Mouse (Mus musculus): ENCODE measurements at regions not wholly inside any gene's neighbourhood (a gene's known extent, or its start where the extent isn't known, plus 50 kb on each side); places are given as distances from the start of the nearest gene placed in this dataset.
A peak's percentile ranks its signal among the peaks of the same experiment; 100 is the strongest.

- Histone ChIP-seq H3K27me3 (ENCODE audit: insufficient read depth, low read length) (no peaks in the 10 kb centered on the region), H3K4me1 (ENCODE audit: insufficient read depth, low read length) (peaks cover 4% of the 10 kb centered on the region; the same call in 1 of the 2 replicates), H3K9me3 (ENCODE audit: low read length) (no peaks in the 10 kb centered on the region), H3K4me3 (ENCODE audit: low read depth, low read length) (no peak overlapping the region), H3K36me3 (ENCODE audit: insufficient read depth, low read length) (no peaks in the 10 kb centered on the region), H3K27ac (ENCODE audit: low read depth, low read length) (peak overlapping the region; percentile 26; the same call in 1 of the 2 replicates), H3K4me2 (ENCODE audit: low read depth, low read length, poor library complexity, severe bottlenecking) (peak overlapping the region; percentile 21; the same call in 1 of the 2 replicates), H3K9ac (replicated peaks; ENCODE audit: low read length, poor library complexity, severe bottlenecking) (0 out of 2 replicates have a peak overlapping the region, but pooled peaks have one; percentile 24)
- no peak for ATAC-seq (ENCODE audit: low FRiP score)
- DNase-seq (ENCODE audit: low spot score), result peak; percentile 60
- WGBS, result 24% methylated on average over 22 of the region's 22 CpGs
- TF ChIP-seq CTCF (IDR thresholded peaks at IDR 0.05), result peak; percentile 20
Measured at GRCm38 (mm10) chr5:112098469-112099085, 153.7 kb downstream of the Cryba4 start.

- no peak for ATAC-seq (ENCODE audit: low FRiP score)
- H3K27ac ChIP-seq (ENCODE audit: low read depth, low read length), result no peak overlapping the region
Measured at GRCm38 (mm10) chr5:112101739-112102590, 150.4 kb downstream of the Cryba4 start.

GRCm38 (mm10) chr5:112110306-112110969 lies 141.9 kb downstream of the Cryba4 start:
- H3K9ac ChIP-seq (replicated peaks; ENCODE audit: low read length, poor library complexity, severe bottlenecking), result no peak overlapping the region
- no peaks in the 10 kb centered on the region for H3K4me1 ChIP-seq (ENCODE audit: insufficient read depth, low read length)
- H3K4me3 ChIP-seq (ENCODE audit: low read depth, low read length), result no peak overlapping the region
- H3K27ac ChIP-seq (ENCODE audit: low read depth, low read length), result no peak overlapping the region
- H3K27me3 ChIP-seq (ENCODE audit: insufficient read depth, low read length), result no peaks in the 10 kb centered on the region
- no peaks in the 10 kb centered on the region for H3K36me3 ChIP-seq (ENCODE audit: insufficient read depth, low read length)
- H3K4me2 ChIP-seq (ENCODE audit: low read depth, low read length, poor library complexity, severe bottlenecking), result no peak overlapping the region
- peak; percentile 25; the same call in 1 of the 2 replicates for TF ChIP-seq CTCF (IDR thresholded peaks at IDR 0.05)
- WGBS, result 38% methylated on average over 22 of the region's 22 CpGs
- H3K9me3 ChIP-seq (ENCODE audit: low read length), result no peaks in the 10 kb centered on the region
- no peak for ATAC-seq (ENCODE audit: low FRiP score)
- no peak for DNase-seq (ENCODE audit: low spot score)

More at GRCm38 (mm10) chr5:112101739-112102590, 150.4 kb downstream of the Cryba4 start:
- DNase-seq (ENCODE audit: low spot score), result no peak
- H3K27me3 ChIP-seq (ENCODE audit: insufficient read depth, low read length), result no peaks in the 10 kb centered on the region
- H3K4me2 ChIP-seq (ENCODE audit: low read depth, low read length, poor library complexity, severe bottlenecking), result no peak overlapping the region
- peaks cover 4% of the 10 kb centered on the region; the same call in 1 of the 2 replicates for H3K4me1 ChIP-seq (ENCODE audit: insufficient read depth, low read length)
- no peak for TF ChIP-seq CTCF (IDR thresholded peaks at IDR 0.05)
- H3K9ac ChIP-seq (replicated peaks; ENCODE audit: low read length, poor library complexity, severe bottlenecking), result no peak overlapping the region
- no peaks in the 10 kb centered on the region for H3K9me3 ChIP-seq (ENCODE audit: low read length)
- no peaks in the 10 kb centered on the region for H3K36me3 ChIP-seq (ENCODE audit: insufficient read depth, low read length)
- 65% methylated on average over 17 of the region's 17 CpGs for WGBS
- no peak overlapping the region for H3K4me3 ChIP-seq (ENCODE audit: low read depth, low read length)

- 65% methylated on average over 6 of the region's 6 CpGs for WGBS
- Histone ChIP-seq H3K9me3 (ENCODE audit: low read length) (no peaks in the 10 kb centered on the region), H3K27me3 (ENCODE audit: insufficient read depth, low read length) (no peaks in the 10 kb centered on the region), H3K4me3 (ENCODE audit: low read depth, low read length) (no peak overlapping the region), H3K4me2 (ENCODE audit: low read depth, low read length, poor library complexity, severe bottlenecking) (no peak overlapping the region), H3K4me1 (ENCODE audit: insufficient read depth, low read length) (0 out of 2 replicates have a peak, but pooled peaks cover 3% of the 10 kb centered on the region), H3K9ac (replicated peaks; ENCODE audit: low read length, poor library complexity, severe bottlenecking) (no peak overlapping the region), H3K36me3 (ENCODE audit: insufficient read depth, low read length) (no peaks in the 10 kb centered on the region), H3K27ac (ENCODE audit: low read depth, low read length) (no peak overlapping the region)
- no peak for TF ChIP-seq CTCF (IDR thresholded peaks at IDR 0.05)
- no peak for DNase-seq (ENCODE audit: low spot score)
- no peak for ATAC-seq (ENCODE audit: low FRiP score)
Measured at GRCm38 (mm10) chr5:112120766-112121165, 131.6 kb downstream of the Cryba4 start.

GRCm38 (mm10) chr5:112121554-112121953 lies 130.8 kb downstream of the Cryba4 start:
- 0 out of 2 replicates have a peak overlapping the region, but pooled peaks have one; percentile 9 for H3K27ac ChIP-seq (ENCODE audit: low read depth, low read length)
- no peaks in the 10 kb centered on the region for H3K27me3 ChIP-seq (ENCODE audit: insufficient read depth, low read length)
- H3K9me3 ChIP-seq (ENCODE audit: low read length), result no peaks in the 10 kb centered on the region
- no peak overlapping the region for H3K9ac ChIP-seq (replicated peaks; ENCODE audit: low read length, poor library complexity, severe bottlenecking)
- 0 out of 2 replicates have a peak, but pooled peaks cover 3% of the 10 kb centered on the region for H3K4me1 ChIP-seq (ENCODE audit: insufficient read depth, low read length)
- H3K4me2 ChIP-seq (ENCODE audit: low read depth, low read length, poor library complexity, severe bottlenecking), result no peak overlapping the region
- no peak overlapping the region for H3K4me3 ChIP-seq (ENCODE audit: low read depth, low read length)
- no peaks in the 10 kb centered on the region for H3K36me3 ChIP-seq (ENCODE audit: insufficient read depth, low read length)
- 52% methylated on average over 9 of the region's 9 CpGs for WGBS
- DNase-seq (ENCODE audit: low spot score) (peak; percentile 39), ATAC-seq (ENCODE audit: low FRiP score) (no peak)
- no peak for TF ChIP-seq CTCF (IDR thresholded peaks at IDR 0.05)
